Mouse (Mus musculus): ENCODE measurements around the gene Tpcn2. TPM values are rescaled to one million over a fixed set of nuclear protein-coding genes. Genes with fewer than 3 reads are reported as not detected.

Gene Tpcn2
- 1.6 TPM for polyA plus RNA-seq (2014; fragmentation: Illumina TruSeq; extraction: RNeasy Lipid Tissue Mini Kit (QIAGEN cat#74804); ENCODE audit: low read depth, low replicate concordance)

GRCm38 (mm10) chr7:145283487-145284187 lies at the start of gene Tpcn2:
Gene Tpcn2, minus strand, starts transcription at chr7:145284011.

DNA sequence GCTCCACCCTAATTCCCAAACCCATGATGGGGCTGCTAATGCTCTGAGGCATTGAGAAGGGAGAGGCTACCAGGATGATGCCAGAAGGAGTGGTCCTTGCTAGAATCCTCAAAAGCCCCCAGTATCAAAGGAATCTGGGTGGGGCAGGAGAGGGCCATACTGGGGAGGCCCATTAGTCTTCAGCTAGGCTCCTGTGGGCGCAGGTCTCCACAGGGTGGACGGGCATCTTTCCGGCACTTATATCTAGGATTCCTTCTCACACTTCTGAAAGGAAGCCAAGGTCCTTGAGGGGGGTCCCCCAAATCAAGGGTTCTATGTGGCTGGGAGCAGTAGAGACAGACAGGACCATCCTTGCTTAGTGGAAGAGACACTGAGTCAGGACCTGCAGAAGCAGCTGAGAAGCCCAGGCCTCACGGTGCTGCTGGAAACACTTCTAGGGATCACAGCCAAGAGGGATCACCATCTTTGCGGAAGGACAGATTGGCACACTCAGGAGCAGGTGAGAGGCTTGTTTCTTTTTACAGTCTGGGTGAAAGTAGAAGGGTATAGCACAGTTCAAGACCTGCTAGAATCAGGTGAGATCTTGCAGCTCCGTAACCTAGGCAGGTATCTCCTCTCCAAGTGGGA lies 31.1 kb upstream of the Tpcn2 start, which contains the start of gene Mrgprd:
Gene Mrgprd (plus strand): TSS at position 51 of the 627 bp plus-strand sequence.

GRCm38 (mm10) chr7:145300321-145301007 lies 16.7 kb upstream of the Tpcn2 start, which contains the start of gene Mrgprf:
Gene Mrgprf, plus strand, starts transcription at chr7:145300828.

GRCm38 (mm10) chr7:145208006-145208405 lies 75.8 kb downstream of the Tpcn2 start, which contains the start of gene 1810010D01Rik:
Gene 1810010D01Rik, minus strand, starts transcription at chr7:145208119.

Other genes with a start within 250 kb of the Tpcn2 start
- gene 1810010D01Rik, start 75.9 kb downstream of the Tpcn2 start, polyA plus RNA-seq (2014; fragmentation: Illumina TruSeq; extraction: RNeasy Lipid Tissue Mini Kit (QIAGEN cat#74804); ENCODE audit: low read depth, low replicate concordance) = not detected
- not detected for gene Mrgprf, start 16.8 kb upstream of the Tpcn2 start, polyA plus RNA-seq (2014; fragmentation: Illumina TruSeq; extraction: RNeasy Lipid Tissue Mini Kit (QIAGEN cat#74804); ENCODE audit: low read depth, low replicate concordance)
- gene Mrgprd, start 30.8 kb upstream of the Tpcn2 start, polyA plus RNA-seq (2014; fragmentation: Illumina TruSeq; extraction: RNeasy Lipid Tissue Mini Kit (QIAGEN cat#74804); ENCODE audit: low read depth, low replicate concordance) = not detected